Mouse (Mus musculus) adrenal gland, postnatal 4 days (tissue): ENCODE measurements around the gene Washc4. TPM values are rescaled to one million over a fixed set of nuclear protein-coding genes. Genes with fewer than 3 reads are reported as not detected.
"Not testable (repeated sequence)": the region's sequence is repeated elsewhere in the genome, so short reads cannot be mapped to it uniquely, and the experiment has no call there.

ENCODE experiments used
- DNase-seq, 2 experiments: peaks; one replicate each; pipeline ENCODE4 v3.0.0; 2021 to 2022; ENCODE audit warnings: low spot score in 2 of 2, mixed read lengths in 2 of 2
- long read RNA-seq, 2 experiments: library from polyadenylated mRNA; stranded (forward); transcript quantifications; one replicate each; pipeline ENCODE4 v2.0.0; 2021
- total RNA-seq, 2 experiments: library from RNA; stranded (reverse); gene quantifications; 2 replicates each; pipeline ENCODE4 v1.2.3; 2021

Washc4 gene
- total RNA-seq, result 10 to 100 TPM; 21.8 to 22.4 TPM
- long read RNA-seq, experiment 1, partial matches to known transcripts, result 0 of 3 reads
- long read RNA-seq, experiment 1, other reads (novel, unspliced or antisense), result 3 of 3 reads
- long read RNA-seq, experiment 2, full-length matches to known transcripts, result 1 of 18 reads
- long read RNA-seq, experiment 2, partial matches to known transcripts, result 11 of 18 reads
- long read RNA-seq, experiment 2, other reads (novel, unspliced or antisense), result 6 of 18 reads

DNA sequence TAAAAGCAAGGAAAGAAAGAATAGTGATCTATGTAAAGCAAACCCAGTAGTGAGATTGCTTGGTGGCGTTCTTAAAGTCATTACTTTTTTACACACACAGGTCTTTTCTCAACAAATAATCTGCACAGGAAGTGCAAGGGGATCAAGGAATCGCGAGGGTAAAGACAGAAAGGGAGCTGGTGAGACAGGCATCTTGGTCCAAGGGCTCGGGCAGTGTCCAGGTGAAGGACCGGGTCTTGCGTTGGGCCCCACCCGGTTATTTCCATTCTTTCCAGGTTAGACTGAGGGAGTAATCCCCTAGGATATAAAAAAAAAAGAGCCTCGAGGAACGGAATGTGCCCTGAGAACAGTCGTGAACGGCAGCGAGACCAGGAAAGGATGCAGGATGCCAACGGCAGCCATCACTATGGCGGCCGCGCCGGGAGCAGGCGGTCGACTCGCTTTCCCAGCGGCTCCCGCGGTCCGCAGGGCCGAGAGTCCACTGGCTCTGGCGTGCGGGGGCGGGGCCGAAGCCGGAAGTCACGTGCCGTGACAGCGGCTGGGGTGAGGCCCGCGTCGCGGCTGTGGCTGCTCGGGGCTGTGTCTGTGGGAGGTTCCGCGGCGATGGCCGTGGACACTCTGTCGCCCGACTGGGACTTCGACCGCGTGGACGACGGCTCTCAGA lies at the start of gene Washc4:
Gene Washc4 (plus strand): TSS at position 314 of the 664 bp plus-strand sequence.
- DNase-seq, result peak; percentile 84 to 88

DNA sequence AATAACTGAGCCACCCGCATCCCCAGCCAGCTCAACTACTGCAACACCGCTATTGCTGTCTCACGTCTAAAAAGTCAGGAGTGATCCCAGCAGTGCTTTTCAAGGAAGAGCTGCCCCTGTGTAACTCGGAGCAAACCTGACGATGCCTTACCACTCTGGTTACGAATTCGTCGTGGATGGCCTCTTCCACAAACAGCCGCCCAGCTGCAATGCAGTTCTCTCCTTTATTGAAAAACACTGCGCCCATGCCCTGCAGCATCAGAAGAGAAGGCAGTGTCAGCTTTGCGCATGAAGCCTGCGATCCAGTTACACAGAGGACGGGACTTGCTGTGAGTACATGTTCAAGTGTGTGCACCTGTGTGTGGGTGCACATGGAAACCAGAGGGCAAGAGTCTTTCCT lies 46.2 kb upstream of the Washc4 start:
- DNase-seq, result no peak

DNA sequence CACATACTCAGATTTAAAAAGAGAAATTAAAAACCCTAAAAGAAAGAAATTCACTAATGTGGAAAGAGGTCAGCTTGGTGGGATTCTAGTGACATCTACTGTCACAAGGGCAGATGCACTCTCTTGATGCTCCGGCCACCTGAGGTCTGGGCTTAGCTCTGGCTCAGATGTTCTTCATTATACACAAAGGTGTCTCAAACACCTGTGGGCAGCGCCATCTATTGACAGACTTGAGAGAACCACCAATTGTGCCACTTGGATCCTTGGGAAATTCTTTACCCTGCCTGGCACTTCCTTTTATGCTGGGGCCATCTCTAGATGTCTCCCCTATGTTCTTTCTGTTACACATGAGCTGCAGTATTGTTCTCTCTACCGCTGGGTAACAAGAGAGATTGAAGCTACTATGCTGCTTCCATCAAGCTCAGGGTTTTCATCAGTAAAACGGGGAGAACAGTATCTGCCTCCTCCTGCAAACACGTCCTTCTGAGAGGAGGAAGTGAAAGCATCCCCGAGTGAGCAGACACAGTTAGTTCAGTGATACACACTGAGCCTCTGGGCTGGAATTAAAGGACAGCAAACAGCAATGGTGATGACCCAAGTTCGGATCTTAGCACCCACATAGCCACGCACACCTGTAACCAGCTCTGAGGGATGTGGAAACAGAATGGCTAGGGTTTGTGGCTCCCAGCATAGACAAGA lies 34.4 kb upstream of the Washc4 start:
- no peak for DNase-seq

DNA sequence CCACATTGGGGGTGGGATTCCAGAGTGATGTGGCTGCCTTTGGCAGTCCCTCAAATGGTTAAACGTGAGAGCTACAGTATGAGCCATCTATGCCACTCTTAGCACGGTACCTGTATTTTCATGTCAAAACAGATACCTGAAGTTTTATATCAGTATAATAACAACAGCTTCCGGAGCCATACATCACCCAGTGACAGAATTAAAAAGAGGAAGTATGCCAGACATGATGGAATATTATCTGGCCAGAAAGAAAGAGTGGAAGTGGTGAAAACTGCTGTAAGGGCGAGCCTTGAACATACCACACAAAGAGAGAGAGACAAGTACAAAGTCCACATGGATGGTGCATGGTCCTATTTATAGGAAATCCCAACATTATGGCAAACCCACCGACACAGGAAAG lies 32.2 kb upstream of the Washc4 start:
- DNase-seq, result no peak

DNA sequence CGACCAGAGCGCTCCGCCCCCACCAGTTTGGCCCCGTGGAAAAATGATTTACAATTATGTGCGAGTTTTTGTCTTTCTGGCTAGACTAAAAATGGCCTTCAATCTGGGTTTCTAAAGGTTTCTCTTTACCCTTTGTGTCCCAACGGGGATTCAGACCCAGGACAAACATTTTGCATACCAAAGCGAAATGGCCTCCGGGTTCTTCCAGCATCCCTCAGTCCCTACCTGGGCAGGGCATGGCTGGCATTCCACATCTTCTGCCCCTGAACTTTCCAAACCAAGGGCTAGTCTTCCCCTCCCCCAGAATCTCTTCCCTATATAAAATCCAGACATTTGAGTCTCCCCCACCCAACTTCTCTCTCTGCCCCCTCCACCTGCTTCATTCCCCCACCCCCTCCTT lies 29.8 kb upstream of the Washc4 start:
- DNase-seq, result no peak

DNA sequence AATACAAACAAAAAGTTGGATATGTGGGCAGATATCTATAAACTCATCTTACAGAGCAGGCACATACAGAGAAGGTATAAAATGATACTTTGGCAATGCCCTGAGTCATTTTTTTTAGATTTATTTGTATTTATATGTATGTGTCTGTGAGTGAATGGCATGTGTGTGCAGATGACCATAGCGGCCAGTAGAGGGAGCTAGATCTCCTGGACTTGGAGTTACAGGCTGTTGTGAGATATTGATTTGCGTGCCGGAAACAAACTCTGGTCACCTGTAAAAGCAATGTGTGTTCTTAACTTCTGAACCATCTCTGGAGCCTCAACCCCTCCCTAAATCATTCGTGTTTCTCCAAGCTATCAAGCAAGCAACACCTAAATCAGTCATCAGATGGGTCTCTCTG lies 22.6 kb upstream of the Washc4 start:
- no peak for DNase-seq

DNA sequence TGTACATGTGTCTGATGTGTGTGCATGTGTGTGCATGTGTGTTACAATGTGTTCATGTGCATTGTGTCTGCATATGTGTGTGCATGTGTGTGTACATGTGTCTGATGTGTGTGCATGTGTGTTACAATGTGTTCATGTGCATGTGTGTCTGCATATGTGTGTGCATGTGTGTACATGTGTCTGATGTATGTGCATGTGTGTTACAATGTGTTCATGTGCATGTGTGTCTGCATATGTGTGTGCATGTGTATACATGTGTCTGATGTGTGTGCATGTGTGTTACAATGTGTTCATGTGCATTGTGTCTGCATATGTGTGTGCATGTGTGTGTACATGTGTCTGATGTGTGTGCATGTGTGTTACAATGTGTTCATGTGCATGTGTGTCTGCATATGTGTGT lies 19.3 kb upstream of the Washc4 start:
- not testable (repeated sequence) for DNase-seq

DNA sequence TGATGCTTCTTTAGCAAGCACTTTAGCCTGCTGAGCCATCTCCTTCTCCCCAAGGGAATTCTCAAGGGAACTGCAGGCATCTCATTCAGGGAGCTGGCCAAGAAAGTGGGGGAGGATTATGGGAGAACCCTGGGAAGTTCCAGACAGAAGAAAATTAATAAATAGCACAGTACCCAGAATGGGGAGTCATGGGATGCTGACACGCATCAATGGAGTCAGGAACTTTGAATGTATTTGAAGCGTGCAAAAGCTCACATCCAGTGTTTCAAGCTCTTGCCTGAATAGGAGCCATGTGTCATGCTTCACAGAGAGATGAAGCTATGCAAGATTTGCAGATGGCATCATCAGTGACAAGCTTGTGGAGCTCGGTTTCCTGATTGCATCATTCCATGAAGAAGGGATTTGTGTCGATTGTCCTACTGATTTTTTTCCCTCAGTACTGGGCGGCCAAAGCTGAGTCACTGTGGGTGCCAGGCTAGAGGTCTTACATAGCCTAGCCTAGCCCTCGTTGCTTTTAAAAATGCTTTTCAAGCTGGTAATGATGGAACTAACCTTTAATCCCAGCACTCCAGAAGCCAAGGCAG lies 13.1 kb upstream of the Washc4 start:
- DNase-seq, result no peak

DNA sequence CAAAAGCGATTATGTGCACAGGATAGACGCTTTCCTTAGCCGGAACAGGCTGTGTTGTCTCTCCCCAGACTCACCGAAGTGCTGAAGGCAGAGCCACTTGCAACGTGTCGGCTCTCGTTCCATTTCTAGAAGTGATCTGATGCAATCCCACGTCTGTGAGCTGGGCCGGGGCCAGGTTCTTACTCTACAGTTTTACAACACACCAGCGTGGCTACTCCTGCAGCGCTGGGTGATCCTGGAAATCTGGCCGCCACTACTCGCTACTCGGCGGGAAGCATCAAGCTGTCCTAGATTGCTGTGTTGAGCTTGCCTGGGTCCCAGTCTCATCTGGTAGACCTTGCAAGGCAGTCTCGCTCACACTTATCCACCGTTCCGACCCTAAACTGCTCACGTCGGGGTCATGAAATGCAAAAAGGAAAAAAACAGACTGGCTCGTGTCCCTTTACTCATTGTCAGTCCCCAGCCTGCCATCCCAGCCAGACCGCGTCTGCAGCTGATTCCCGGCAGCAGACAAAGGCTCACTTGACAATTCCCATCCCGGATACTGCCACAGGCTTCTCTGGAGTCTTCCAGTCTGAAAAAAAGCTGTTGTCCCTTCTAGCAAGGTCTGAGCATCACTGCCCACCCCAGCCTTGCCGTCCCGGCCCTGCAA lies 10.2 kb upstream of the Washc4 start:
- no peak for DNase-seq

DNA sequence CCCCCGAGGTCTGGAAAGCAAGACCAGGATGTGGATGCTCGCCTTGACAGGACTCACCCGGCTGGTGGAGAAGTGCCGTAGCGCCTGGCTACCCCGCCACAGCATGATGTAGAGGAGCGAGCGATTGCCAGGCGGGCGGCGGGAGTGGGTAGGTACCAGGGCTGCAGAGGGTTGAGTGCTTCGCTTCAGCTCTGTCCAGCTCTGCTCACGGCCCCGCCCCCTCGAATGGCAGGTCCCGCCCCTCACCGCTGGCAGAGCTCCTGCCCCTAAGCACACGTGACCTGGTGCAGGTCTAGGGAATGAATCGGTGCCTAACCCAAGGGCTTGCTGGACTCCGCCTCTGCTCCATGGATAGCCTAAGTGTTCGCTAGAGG lies 9.7 kb upstream of the Washc4 start, which contains the start of gene Aldh1l2:
Gene Aldh1l2 (minus strand): TSS at position 231 of the 374 bp plus-strand sequence.
- DNase-seq, result peak; percentile 19 to 26

DNA sequence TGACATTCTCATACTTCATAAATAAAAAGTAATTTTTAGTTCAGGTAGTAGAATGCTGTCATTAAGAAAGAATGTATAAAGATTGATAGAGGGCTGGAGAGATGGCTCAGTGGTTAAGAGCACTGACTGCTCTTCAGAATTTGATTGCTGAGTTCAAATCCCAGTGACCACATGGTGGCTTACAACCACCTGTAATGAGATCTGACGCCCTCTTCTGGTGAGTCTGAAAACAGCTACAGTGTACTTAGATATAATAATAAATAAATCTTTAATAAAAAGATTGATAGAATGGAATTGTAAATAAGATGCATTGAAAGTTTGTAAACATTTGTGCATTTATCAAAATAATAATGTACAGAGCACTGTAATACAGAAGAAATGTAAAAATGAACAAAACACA lies 7.1 kb upstream of the Washc4 start:
- DNase-seq, result no peak

DNA sequence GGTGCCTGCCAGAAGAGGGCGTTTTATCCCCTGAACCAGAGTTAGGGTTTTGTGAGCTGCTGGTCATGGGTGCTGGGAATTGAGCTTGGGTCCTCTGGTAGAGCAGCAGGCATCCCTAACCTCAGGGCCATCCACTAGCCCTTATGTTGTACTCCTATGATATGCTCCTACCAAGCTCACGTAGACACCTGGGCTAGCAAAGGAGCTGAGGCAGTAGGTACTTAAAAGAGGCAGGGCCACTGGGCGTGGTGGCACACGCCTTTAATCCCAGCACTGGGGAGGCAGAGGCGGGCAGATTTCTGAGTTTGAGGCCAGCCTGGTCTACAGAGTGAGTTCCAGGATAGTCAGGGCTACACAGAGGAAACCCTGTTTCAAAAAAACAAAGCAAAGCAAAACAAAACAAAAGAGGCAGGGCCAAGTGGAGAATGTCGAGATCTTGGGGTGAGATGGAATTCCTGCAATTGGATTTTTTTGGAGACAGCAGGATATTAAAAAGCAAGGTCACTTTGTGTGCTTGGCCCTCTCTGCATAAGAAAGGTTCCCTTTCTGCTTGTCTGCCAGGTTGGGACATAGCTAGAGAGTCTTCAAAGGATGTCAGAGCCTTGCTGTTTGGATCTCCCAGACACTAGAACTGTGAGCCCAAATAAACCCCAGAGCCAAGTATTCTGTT lies 4.1 kb upstream of the Washc4 start:
- no peak for DNase-seq

DNA sequence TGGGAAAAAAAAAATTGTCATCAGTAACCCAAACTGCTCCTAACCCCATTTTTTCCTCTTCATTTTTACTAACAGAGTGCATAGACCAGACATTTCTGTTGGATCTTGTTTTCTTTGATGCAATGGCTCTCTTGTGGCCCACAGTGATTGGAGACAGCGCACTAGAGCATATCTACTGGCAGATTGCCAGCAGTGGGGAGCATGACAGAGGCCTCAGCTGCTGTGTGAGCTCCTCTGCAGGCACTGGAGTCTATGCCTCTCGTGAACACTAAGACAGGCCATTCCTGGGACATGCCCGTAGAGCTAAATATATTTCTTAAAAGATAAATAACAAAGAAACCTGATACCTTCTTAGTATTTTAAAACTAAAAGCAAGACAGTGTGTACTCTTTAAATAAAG lies 3.5 kb upstream of the Washc4 start:
- DNase-seq, result no peak

DNA sequence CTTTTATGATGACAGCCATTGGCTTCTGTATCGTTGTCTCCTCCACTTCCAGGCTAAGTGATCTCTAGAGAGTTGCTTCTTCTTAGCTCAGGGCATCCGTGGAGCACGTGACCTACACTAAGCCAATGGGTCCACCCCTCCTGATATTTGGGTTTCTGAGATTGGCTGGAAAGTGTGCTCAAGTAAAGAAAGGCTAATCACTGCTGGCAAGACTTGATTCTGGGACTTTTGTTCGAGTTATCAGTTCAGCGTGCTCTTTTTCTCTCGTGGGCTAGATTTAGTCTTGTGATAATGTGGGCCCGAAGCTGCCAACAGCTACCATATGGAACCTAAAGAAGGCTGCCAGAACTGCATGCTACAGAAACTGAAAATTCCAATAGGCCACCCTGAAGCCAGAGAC lies 1.3 kb upstream of the Washc4 start:
- no peak for DNase-seq

DNA sequence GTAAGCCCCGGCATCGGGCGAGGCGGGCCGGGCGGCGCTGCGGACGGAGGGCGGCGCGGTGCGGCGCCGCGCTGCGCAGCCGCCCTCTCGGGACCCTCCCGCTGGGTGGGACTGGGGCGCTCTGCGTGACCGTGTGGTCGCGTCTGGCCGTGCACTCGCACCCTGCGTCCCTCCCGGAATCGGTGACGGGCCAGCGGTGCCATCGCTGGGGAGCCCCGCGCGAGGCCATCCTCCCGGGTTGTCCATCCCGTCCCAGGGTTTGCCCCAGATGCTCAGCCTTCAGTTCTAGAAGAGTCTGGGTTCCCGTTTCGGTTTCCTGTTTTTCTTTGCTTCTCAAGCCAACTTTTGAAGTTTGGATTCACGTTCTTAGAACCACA lies 539 bp downstream of the Washc4 start:
- DNase-seq, result peak in 1 of 2 experiments; percentile 32

DNA sequence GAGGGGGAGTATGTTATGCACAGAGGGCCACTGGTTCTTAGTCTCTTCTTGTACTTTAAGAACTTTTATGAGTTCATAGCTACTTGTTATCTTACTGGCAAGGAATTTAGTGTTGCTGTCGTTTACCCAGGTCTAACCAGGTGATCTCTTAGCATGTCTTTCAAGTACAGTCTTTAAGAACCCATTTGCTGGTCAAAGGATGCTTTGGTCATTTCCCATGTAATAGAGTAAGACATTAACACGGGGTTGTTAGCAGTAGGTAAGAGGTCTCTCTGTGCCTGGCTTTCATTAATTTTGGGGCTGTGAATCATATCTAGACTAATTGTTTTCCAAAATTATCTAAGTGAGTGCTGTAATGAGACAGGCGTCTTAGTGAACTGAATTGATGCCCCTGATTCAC lies 1.8 kb downstream of the Washc4 start:
- DNase-seq, result no peak

DNA sequence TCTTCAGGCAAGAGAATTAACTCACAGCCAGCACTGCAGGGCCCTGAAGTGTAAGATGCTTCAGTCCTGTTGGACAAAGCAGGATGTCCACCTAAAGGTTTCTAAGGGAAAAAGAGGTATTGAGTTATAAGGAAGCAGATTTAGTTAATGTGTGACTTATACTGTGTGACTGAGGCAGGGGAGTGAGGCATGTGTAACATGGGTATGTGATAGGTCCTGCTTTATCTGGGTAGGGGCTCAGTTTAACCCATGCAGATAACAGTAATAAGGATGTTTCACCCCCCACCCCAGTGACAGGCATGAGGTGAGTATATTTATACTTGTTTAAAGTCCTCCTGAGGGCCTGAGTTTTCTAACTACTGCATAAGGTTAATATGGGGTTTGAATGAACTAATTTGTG lies 19.5 kb downstream of the Washc4 start:
- DNase-seq, result no peak

DNA sequence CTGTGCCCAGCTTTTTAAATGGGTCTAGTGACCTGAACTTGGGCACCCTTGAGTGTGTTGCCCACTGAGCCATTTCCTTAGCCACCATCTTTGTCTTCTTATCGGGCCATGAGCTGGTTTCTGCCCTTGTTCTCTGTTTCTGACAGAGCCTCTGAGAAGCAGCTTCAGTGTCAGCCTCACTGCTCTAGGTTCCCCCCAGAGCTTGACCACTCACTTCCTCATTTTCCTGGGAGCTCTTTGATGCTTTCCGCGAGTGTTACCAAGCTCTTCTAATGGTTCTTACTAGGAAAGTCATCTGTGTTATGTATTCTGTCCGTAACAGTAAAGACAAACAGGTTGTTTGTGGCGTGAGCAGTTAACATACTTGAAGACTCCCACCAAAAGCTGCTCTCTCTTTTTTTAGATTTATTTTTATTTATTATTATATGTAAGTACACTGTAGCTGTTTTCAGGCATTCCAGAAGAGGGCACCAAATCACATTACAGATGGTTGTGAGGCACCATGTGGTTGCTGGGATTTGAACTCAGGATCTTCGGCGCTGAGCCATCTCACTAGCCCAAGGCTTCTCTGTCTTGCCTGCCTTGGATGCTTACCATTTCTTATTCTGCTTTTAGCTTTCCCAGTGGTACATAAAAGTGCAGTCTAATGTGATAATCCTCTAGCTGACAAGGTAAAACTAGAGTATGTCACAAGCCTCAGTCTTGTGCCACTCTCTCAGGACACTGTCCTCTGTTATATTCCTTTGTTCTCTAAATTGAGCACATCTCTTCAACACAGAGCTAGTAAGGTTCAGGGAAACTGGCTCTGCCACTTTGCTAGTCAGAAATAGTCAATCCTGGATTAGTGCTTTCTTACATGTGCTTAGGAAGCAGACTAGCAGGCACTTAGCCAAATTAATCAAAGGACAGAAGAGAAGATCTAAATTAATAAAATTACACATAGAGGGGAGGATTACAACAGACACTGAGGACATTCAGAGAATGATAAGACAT lies 22.2 kb downstream of the Washc4 start:
- no peak for DNase-seq

DNA sequence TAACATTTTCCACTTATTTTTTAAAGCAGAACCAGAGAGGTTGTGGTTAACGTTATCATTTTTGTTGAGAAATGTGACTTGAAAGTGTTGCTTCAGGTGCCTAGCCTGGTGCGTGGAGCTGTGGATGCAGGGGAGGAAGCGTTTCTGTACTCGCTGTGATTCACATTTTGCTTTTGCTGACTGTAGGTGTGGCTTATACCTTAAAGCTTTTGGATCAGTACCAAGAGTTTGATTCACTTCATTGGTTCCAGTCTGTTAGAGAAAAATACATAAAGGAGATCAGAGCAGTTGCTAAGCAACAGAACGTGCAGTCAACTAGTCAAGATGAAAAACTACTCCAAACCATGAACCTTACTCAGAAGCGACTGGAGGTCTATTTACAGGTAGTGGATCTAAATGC lies 47.2 kb downstream of the Washc4 start:
- DNase-seq, result no peak

DNA sequence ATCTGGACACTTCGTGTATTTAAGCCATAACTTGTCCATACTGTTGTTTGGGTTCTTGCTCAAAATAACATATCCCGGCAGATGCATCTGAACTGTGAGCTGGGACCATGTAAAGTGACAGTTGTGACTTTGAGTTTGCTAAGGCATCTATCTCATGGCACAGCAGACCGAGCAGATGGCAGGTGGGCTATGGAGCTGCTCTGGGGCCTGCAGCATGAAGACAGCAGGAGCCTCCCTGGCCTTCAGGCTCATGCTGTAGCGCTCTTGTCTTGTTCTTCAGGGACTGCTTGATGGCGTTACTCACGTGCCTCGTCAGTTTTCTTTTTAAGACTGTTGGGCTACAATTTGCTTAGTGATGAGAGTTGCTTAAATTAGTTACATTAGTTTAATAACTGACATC lies 49.1 kb downstream of the Washc4 start:
- DNase-seq, result no peak
